Mouse (Mus musculus) MEL (cell line): ENCODE measurements around the gene Fam208a.

Experiments
- MAX ChIP-seq: IDR thresholded peaks from 2 replicates; pipeline ENCODE4 v1.6.1; 2011; ENCODE audit warnings: low read length, improper control_type of control experiment
- MAZ ChIP-seq: IDR thresholded peaks from 2 replicates; pipeline ENCODE4 v1.6.1; 2012; ENCODE audit warnings: low read depth, mild to moderate bottlenecking, inconsistent platforms, low read length, improper control_type of control experiment
- ZMIZ1 ChIP-seq: IDR thresholded peaks from 2 replicates; pipeline ENCODE4 v1.6.1; 2012; ENCODE audit warnings: low read depth, mild to moderate bottlenecking, inconsistent platforms, low read length, improper control_type of control experiment, moderate library complexity

GRCm38 (mm10) chr14:27401717-27402278 is 26.8 kb upstream of the Fam208a start:
- TF ChIP-seq MAX: no peak
- TF ChIP-seq ZMIZ1: no peak
- TF ChIP-seq MAZ: no peak
